Mouse (Mus musculus) lung, adult 2 months (tissue): ENCODE results near the gene Rin2.

Experiments
- CTCF ChIP-seq: fragments of 200-500 bp; IDR thresholded peaks from 2 replicates; pipeline ENCODE4 v1.5.1; 2011; ENCODE audit warnings: mild to moderate bottlenecking, low read length, control low read depth; ENCODE audit not compliant: insufficient read depth
- POLR2A ChIP-seq: fragments of 200-500 bp; IDR thresholded peaks from 2 replicates; pipeline ENCODE4 v1.6.1; 2011; ENCODE audit warnings: low read depth, mild to moderate bottlenecking, control low read depth, low read length, borderline replicate concordance; ENCODE audit errors: extremely low read depth

- TF ChIP-seq CTCF (no peak), POLR2A (no peak)
Observed at GRCm38 (mm10) chr2:145668135-145668534, 6.9 kb upstream of the Rin2 start.
